Mouse (Mus musculus): ENCODE results near the gene Igfbp7. TPM values are rescaled to one million over a fixed set of nuclear protein-coding genes. Genes with fewer than 3 reads are reported as not detected.

Igfbp7 gene
- polyA plus RNA-seq, 1 experiment from 2014 or later: 437 TPM

- no peaks in the 10 kb centered on the region for H3K27me3 ChIP-seq (ENCODE audit: control insufficient read depth, insufficient read depth, low read length)
- no peak for DNase-seq (ENCODE audit: low spot score)
- ATAC-seq (ENCODE audit: low FRiP score, low TSS enrichment): no peak
Observed at GRCm38 (mm10) chr5:77299486-77299885, 108.4 kb downstream of the Igfbp7 start.

More at GRCm38 (mm10) chr5:77299486-77299885, 108.4 kb downstream of the Igfbp7 start:
- Histone ChIP-seq H3K27ac (replicated peaks) (no peak overlapping the region), H3K36me3 (ENCODE audit: control insufficient read depth, insufficient read depth, low read length) (peaks cover 3% of the 10 kb centered on the region; the same call in 1 of the 2 replicates), H3K4me3 (ENCODE audit: low read depth, low read length) (no peak overlapping the region), H3K9ac (ENCODE audit: low read length) (no peak overlapping the region), H3K4me2 (replicated peaks; ENCODE audit: low read depth) (no peak overlapping the region), H3K9me3 (ENCODE audit: control insufficient read depth, low read length) (no peaks in the 10 kb centered on the region), H3K4me1 (replicated peaks; ENCODE audit: control insufficient read depth, insufficient read depth) (no peaks in the 10 kb centered on the region)
- WGBS: 86% methylated on average over 2 of the region's 2 CpGs
- TF ChIP-seq CTCF (IDR thresholded peaks at IDR 0.05; ENCODE audit: low read depth) (no peak), EP300 (optimal IDR thresholded peaks at IDR 0.05) (no peak)

Other genes with a start within 250 kb of the Igfbp7 start
- gene Spink2, start 196.6 kb downstream of the Igfbp7 start, polyA plus RNA-seq (2015; fragmentation: Nextera tagmentation; extraction: Ambion mirVana): 1.8 and 2.3 TPM in 2 replicates
- 12.1 and 12.5 TPM in 2 replicates for gene Rest, start 142.6 kb downstream of the Igfbp7 start, polyA plus RNA-seq (2015; fragmentation: Nextera tagmentation; extraction: Ambion mirVana)
- 15.1 and 16.3 TPM in 2 replicates for gene Noa1, start 98.0 kb downstream of the Igfbp7 start, polyA plus RNA-seq (2015; fragmentation: Nextera tagmentation; extraction: Ambion mirVana)
- gene Polr2b, start 97.9 kb downstream of the Igfbp7 start, polyA plus RNA-seq (2015; fragmentation: Nextera tagmentation; extraction: Ambion mirVana): 21.7 and 23.5 TPM in 2 replicates

Data from stomach, postnatal 0 days (tissue).